Mouse (Mus musculus): ENCODE data around the gene Defb5. TPM values are rescaled to one million over a fixed set of nuclear protein-coding genes. Genes with fewer than 3 reads are reported as not detected.
"Not testable (repeated sequence)": the region's sequence is repeated elsewhere in the genome, so short reads cannot be mapped to it uniquely, and the experiment has no call there.

The Defb5 gene
- total RNA-seq (2014; rRNA removed) (not detected in 2 replicates), polyA plus RNA-seq (2015; fragmentation: Nextera tagmentation; extraction: Ambion mirVana) (not detected in 2 replicates)

GRCm38 (mm10) chr8:19247280-19247679 lies at the start of gene Defb5:
Defb5 (plus strand) TSS chr8:19247580.
- Histone ChIP-seq H3K4me1 (ENCODE audit: insufficient read depth, low read length) (no peaks in the 10 kb centered on the region), H3K4me3 (ENCODE audit: low read depth, low read length) (no peak within 1 kb of the TSS), H3K36me3 (ENCODE audit: insufficient read depth, low read length) (no peaks in the 10 kb centered on the region), H3K27ac (ENCODE audit: low read depth, low read length) (no peak within 1 kb of the TSS), H3K27me3 (ENCODE audit: insufficient read depth, low read length) (no peaks in the 10 kb centered on the region), H3K9me3 (ENCODE audit: low read length) (no peaks in the 10 kb centered on the region), H3K4me2 (ENCODE audit: low read depth, low read length, poor library complexity, severe bottlenecking) (no peak within 1 kb of the TSS), H3K9ac (replicated peaks; ENCODE audit: low read length, poor library complexity, severe bottlenecking) (no peak within 1 kb of the TSS)
- WGBS = 92% methylated on average over 5 of the region's 5 CpGs
- no peak for TF ChIP-seq CTCF (IDR thresholded peaks at IDR 0.05)
- no peak for ATAC-seq (ENCODE audit: low FRiP score)
- no peak for DNase-seq (ENCODE audit: low spot score)

- Histone ChIP-seq H3K27ac (ENCODE audit: low read depth, low read length) (no peak within 1 kb of the TSS), H3K4me3 (ENCODE audit: low read depth, low read length) (no peak within 1 kb of the TSS), H3K36me3 (ENCODE audit: insufficient read depth, low read length) (no peaks in the 10 kb centered on the region), H3K4me1 (ENCODE audit: insufficient read depth, low read length) (no peaks in the 10 kb centered on the region), H3K4me2 (ENCODE audit: low read depth, low read length, poor library complexity, severe bottlenecking) (no peak within 1 kb of the TSS), H3K9ac (replicated peaks; ENCODE audit: low read length, poor library complexity, severe bottlenecking) (no peak within 1 kb of the TSS), H3K27me3 (ENCODE audit: insufficient read depth, low read length) (no peaks in the 10 kb centered on the region), H3K9me3 (ENCODE audit: low read length) (no peaks in the 10 kb centered on the region)
- no peak for TF ChIP-seq CTCF (IDR thresholded peaks at IDR 0.05)
- DNase-seq (ENCODE audit: low spot score) = no peak
- WGBS = 41% methylated on average over 1 of the region's 1 CpGs
- ATAC-seq (ENCODE audit: low FRiP score) = no peak
These were observed 22.2 kb upstream of the Defb5 start, which contains the start of gene Defb6 for GRCm38 (mm10) chr8:19225161-19225560. Defb6 (plus strand) TSS chr8:19225478.

DNA sequence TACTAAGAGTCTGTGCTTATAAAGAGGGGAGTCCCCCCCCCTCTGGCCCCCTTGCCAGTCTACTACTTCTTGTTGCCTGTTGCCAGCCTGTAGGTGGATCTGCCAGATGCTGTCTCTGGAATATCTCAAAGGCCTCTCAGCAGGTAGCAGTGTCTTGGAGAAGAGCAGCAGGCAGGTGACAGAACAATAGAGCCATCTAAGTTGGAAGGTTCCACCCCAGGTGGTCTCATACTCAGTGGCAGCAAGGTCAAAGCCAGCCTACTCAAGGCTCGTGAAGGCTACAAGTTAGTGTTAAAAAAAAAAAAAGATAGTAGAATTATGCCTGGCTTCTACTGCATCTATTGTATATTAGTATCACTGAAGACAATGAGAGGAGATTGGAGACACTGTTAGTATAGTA lies 9.3 kb upstream of the Defb5 start:
- 69% methylated on average over 1 of the region's 1 CpGs for WGBS
- ATAC-seq (ENCODE audit: low FRiP score) = no peak

GRCm38 (mm10) chr8:19239616-19240015 lies 7.8 kb upstream of the Defb5 start, which contains the start of gene Defb46:
Defb46 (plus strand) TSS chr8:19239916.
- Histone ChIP-seq H3K4me3 (ENCODE audit: low read depth, low read length) (no peak within 1 kb of the TSS), H3K27ac (ENCODE audit: low read depth, low read length) (no peak within 1 kb of the TSS), H3K36me3 (ENCODE audit: insufficient read depth, low read length) (no peaks in the 10 kb centered on the region), H3K4me2 (ENCODE audit: low read depth, low read length, poor library complexity, severe bottlenecking) (no peak within 1 kb of the TSS), H3K9me3 (ENCODE audit: low read length) (no peaks in the 10 kb centered on the region; the same call in 1 of the 2 replicates), H3K27me3 (ENCODE audit: insufficient read depth, low read length) (no peaks in the 10 kb centered on the region), H3K9ac (replicated peaks; ENCODE audit: low read length, poor library complexity, severe bottlenecking) (no peak within 1 kb of the TSS), H3K4me1 (ENCODE audit: insufficient read depth, low read length) (no peaks in the 10 kb centered on the region)
- DNase-seq (ENCODE audit: low spot score) (no peak), ATAC-seq (ENCODE audit: low FRiP score) (no peak)
- WGBS = 77% methylated on average over 2 of the region's 2 CpGs
- TF ChIP-seq CTCF (IDR thresholded peaks at IDR 0.05) = no peak

More for the DNA sequence above, 9.3 kb upstream of the Defb5 start:
- Histone ChIP-seq H3K4me3 (ENCODE audit: low read depth, low read length) (no peak overlapping the region), H3K9me3 (ENCODE audit: low read length) (no peaks in the 10 kb centered on the region; the same call in 1 of the 2 replicates), H3K4me2 (ENCODE audit: low read depth, low read length, poor library complexity, severe bottlenecking) (no peak overlapping the region), H3K27ac (ENCODE audit: low read depth, low read length) (no peak overlapping the region), H3K36me3 (ENCODE audit: insufficient read depth, low read length) (no peaks in the 10 kb centered on the region), H3K4me1 (ENCODE audit: insufficient read depth, low read length) (no peaks in the 10 kb centered on the region), H3K27me3 (ENCODE audit: insufficient read depth, low read length) (no peaks in the 10 kb centered on the region), H3K9ac (replicated peaks; ENCODE audit: low read length, poor library complexity, severe bottlenecking) (no peak overlapping the region)
- TF ChIP-seq CTCF (IDR thresholded peaks at IDR 0.05) = no peak
- no peak for DNase-seq (ENCODE audit: low spot score)

- Histone ChIP-seq H3K9me3 (ENCODE audit: low read length) (peaks cover 4% of the 10 kb centered on the region; the same call in 1 of the 2 replicates), H3K27ac (ENCODE audit: low read depth, low read length) (no peak overlapping the region), H3K27me3 (ENCODE audit: insufficient read depth, low read length) (no peaks in the 10 kb centered on the region), H3K36me3 (ENCODE audit: insufficient read depth, low read length) (no peaks in the 10 kb centered on the region), H3K4me3 (ENCODE audit: low read depth, low read length) (no peak overlapping the region), H3K4me1 (ENCODE audit: insufficient read depth, low read length) (no peaks in the 10 kb centered on the region), H3K9ac (replicated peaks; ENCODE audit: low read length, poor library complexity, severe bottlenecking) (no peak overlapping the region), H3K4me2 (ENCODE audit: low read depth, low read length, poor library complexity, severe bottlenecking) (no peak overlapping the region)
- ATAC-seq (ENCODE audit: low FRiP score) = no peak
- DNase-seq (ENCODE audit: low spot score) = no peak
- no peak for TF ChIP-seq CTCF (IDR thresholded peaks at IDR 0.05)
These were observed 10.8 kb downstream of the Defb5 start for GRCm38 (mm10) chr8:19258136-19258535.

- Histone ChIP-seq H3K36me3 (ENCODE audit: insufficient read depth, low read length) (no peaks in the 10 kb centered on the region), H3K9ac (replicated peaks; ENCODE audit: low read length, poor library complexity, severe bottlenecking) (no peak overlapping the region), H3K27ac (ENCODE audit: low read depth, low read length) (no peak overlapping the region), H3K4me1 (ENCODE audit: insufficient read depth, low read length) (no peaks in the 10 kb centered on the region), H3K4me2 (ENCODE audit: low read depth, low read length, poor library complexity, severe bottlenecking) (no peak overlapping the region), H3K4me3 (ENCODE audit: low read depth, low read length) (no peak overlapping the region), H3K27me3 (ENCODE audit: insufficient read depth, low read length) (no peaks in the 10 kb centered on the region), H3K9me3 (ENCODE audit: low read length) (peaks cover 4% of the 10 kb centered on the region; the same call in 1 of the 2 replicates)
- ATAC-seq (ENCODE audit: low FRiP score) (no peak), DNase-seq (ENCODE audit: low spot score) (no peak)
- WGBS = 52% methylated on average over 3 of the region's 3 CpGs
- no peak for TF ChIP-seq CTCF (IDR thresholded peaks at IDR 0.05)
These were observed 12.3 kb downstream of the Defb5 start for GRCm38 (mm10) chr8:19259667-19260066.

GRCm38 (mm10) chr8:19293060-19293459 lies 45.7 kb downstream of the Defb5 start, which contains the start of gene Defb3:
Defb3 (plus strand) TSS chr8:19293360.
- H3K27ac ChIP-seq (ENCODE audit: low read depth, low read length); DNase-seq (ENCODE audit: low spot score); H3K27me3 ChIP-seq (ENCODE audit: insufficient read depth, low read length); H3K4me3 ChIP-seq (ENCODE audit: low read depth, low read length); H3K4me1 ChIP-seq (ENCODE audit: insufficient read depth, low read length); H3K9ac ChIP-seq (replicated peaks; ENCODE audit: low read length, poor library complexity, severe bottlenecking); H3K9me3 ChIP-seq (ENCODE audit: low read length); ATAC-seq (ENCODE audit: low FRiP score); H3K36me3 ChIP-seq (ENCODE audit: insufficient read depth, low read length); H3K4me2 ChIP-seq (ENCODE audit: low read depth, low read length, poor library complexity, severe bottlenecking): not testable (repeated sequence)
- WGBS = 42% methylated on average over 2 of the region's 2 CpGs

- 47% methylated on average over 3 of the region's 3 CpGs for WGBS
- H3K36me3 ChIP-seq (ENCODE audit: insufficient read depth, low read length); H3K27ac ChIP-seq (ENCODE audit: low read depth, low read length); H3K4me1 ChIP-seq (ENCODE audit: insufficient read depth, low read length); H3K9ac ChIP-seq (replicated peaks; ENCODE audit: low read length, poor library complexity, severe bottlenecking); DNase-seq (ENCODE audit: low spot score); H3K27me3 ChIP-seq (ENCODE audit: insufficient read depth, low read length); H3K9me3 ChIP-seq (ENCODE audit: low read length); ATAC-seq (ENCODE audit: low FRiP score); H3K4me2 ChIP-seq (ENCODE audit: low read depth, low read length, poor library complexity, severe bottlenecking); H3K4me3 ChIP-seq (ENCODE audit: low read depth, low read length): not testable (repeated sequence)
These were observed 51.0 kb downstream of the Defb5 start for GRCm38 (mm10) chr8:19298361-19298760.

All from midbrain, postnatal 0 days (tissue).